Mouse (Mus musculus): Measurements from ENCODE around the gene Phpt1. TPM values are rescaled to one million over a fixed set of nuclear protein-coding genes. Genes with fewer than 3 reads are reported as not detected.
A peak's percentile ranks its signal among the peaks of the same experiment; 100 is the strongest.

Gene Phpt1
- polyA plus RNA-seq, 1 experiment from 2014 or later, result 209 TPM

- Histone ChIP-seq H3K4me3 (ENCODE audit: low read depth, low read length) (peak within 1 kb of the TSS; percentile 100), H3K4me2 (ENCODE audit: low read depth, low read length) (peak within 1 kb of the TSS; percentile 60), H3K9ac (replicated peaks; ENCODE audit: low read depth, low read length) (peak within 1 kb of the TSS; percentile 94), H3K9me3 (ENCODE audit: control insufficient read depth, low read length) (no peaks in the 10 kb centered on the region), H3K4me1 (ENCODE audit: control insufficient read depth, insufficient read depth, low read length) (peaks cover 12% of the 10 kb centered on the region), H3K36me3 (ENCODE audit: control insufficient read depth, insufficient read depth, low read length) (no peaks in the 10 kb centered on the region), H3K27ac (ENCODE audit: low read depth, low read length) (peak within 1 kb of the TSS; percentile 93), H3K27me3 (ENCODE audit: control insufficient read depth, insufficient read depth, low read length) (no peaks in the 10 kb centered on the region)
- peak; percentile 93 for ATAC-seq (ENCODE audit: low read depth)
- WGBS, result under 1% methylated on average over 78 of the region's 80 CpGs
These were observed 33.0 kb upstream of the Phpt1 start, which contains the start of gene Rabl6 for GRCm38 (mm10) chr2:25607761-25608622. Gene Rabl6, minus strand, starts transcription at chr2:25608521.

DNA sequence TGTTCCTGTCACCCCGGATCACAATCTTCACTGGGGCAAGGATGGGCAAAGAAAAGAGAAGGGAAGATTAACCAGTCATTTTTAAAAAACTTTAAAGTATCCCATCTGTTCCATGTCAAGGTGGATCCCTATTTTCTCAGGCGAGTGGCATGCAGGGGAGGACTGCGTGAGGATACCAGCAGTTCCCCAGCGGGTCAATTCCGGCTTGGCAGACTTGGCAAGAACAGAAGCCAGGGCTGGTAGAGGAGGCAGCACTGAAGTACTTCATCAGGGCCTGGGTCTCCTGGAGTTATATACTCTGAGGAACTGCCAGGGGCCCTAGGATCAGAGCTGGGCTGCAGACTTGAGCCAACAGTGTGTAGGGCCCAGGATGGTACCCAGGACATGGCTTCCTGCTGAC lies 27.5 kb upstream of the Phpt1 start:
- no peak overlapping the region for H3K4me3 ChIP-seq (ENCODE audit: low read depth, low read length)
- H3K27me3 ChIP-seq (ENCODE audit: control insufficient read depth, insufficient read depth, low read length), result no peaks in the 10 kb centered on the region
- H3K36me3 ChIP-seq (ENCODE audit: control insufficient read depth, insufficient read depth, low read length), result peaks cover 41% of the 10 kb centered on the region
- no peak overlapping the region for H3K9ac ChIP-seq (replicated peaks; ENCODE audit: low read depth, low read length)
- no peak overlapping the region for H3K27ac ChIP-seq (ENCODE audit: low read depth, low read length)
- WGBS, result 98% methylated on average over 5 of the region's 5 CpGs
- H3K4me1 ChIP-seq (ENCODE audit: control insufficient read depth, insufficient read depth, low read length), result peaks cover 12% of the 10 kb centered on the region
- no peak for ATAC-seq (ENCODE audit: low read depth)
- H3K4me2 ChIP-seq (ENCODE audit: low read depth, low read length), result no peak overlapping the region
- H3K9me3 ChIP-seq (ENCODE audit: control insufficient read depth, low read length), result no peaks in the 10 kb centered on the region

DNA sequence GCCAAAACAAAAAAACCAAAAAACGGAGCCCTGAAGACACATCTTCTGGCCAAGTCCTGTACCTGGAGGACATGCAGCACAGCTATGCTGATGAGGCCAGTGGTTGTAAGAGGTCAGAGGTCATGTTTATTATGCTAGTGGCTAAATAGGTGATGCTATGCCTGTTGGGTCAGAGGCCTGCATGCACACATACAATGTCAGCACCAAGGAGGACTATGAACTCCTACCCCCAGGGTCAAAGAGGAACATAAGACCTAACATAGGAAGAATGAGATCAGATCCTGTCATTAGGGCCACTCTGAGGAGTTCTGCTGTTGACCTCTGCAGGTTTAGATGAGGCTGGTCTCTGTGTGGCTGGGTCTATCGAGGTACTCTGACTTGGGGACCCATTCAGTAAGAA lies 25.0 kb upstream of the Phpt1 start:
- Histone ChIP-seq H3K36me3 (ENCODE audit: control insufficient read depth, insufficient read depth, low read length) (peaks cover 65% of the 10 kb centered on the region), H3K4me2 (ENCODE audit: low read depth, low read length) (no peak overlapping the region), H3K4me3 (ENCODE audit: low read depth, low read length) (no peak overlapping the region), H3K4me1 (ENCODE audit: control insufficient read depth, insufficient read depth, low read length) (no peaks in the 10 kb centered on the region), H3K9ac (replicated peaks; ENCODE audit: low read depth, low read length) (no peak overlapping the region), H3K27me3 (ENCODE audit: control insufficient read depth, insufficient read depth, low read length) (no peaks in the 10 kb centered on the region), H3K9me3 (ENCODE audit: control insufficient read depth, low read length) (no peaks in the 10 kb centered on the region), H3K27ac (ENCODE audit: low read depth, low read length) (no peak overlapping the region)
- no peak for ATAC-seq (ENCODE audit: low read depth)
- 90% methylated on average over 2 of the region's 2 CpGs for WGBS

DNA sequence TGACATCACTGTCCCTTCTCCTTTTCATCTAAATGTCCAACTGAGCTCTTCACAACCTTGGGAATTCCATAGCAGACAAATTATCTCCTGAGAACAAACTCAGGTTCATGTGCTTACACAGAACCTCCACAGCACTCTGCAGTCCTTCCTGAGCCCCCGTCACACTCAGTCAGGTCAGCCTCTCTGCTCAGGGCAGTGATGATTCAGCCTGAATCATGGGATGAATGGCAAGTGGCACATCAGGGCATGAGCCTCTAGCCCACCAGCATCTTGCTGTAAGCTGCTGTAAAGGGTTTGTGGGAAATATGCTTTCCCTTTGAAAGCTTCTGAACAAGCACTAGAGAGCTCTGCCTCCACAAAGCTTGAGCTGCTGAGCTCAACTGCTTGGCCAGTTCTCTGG lies 23.7 kb upstream of the Phpt1 start:
- WGBS, result 93% methylated on average over 1 of the region's 1 CpGs
- Histone ChIP-seq H3K9ac (replicated peaks; ENCODE audit: low read depth, low read length) (no peak overlapping the region), H3K27me3 (ENCODE audit: control insufficient read depth, insufficient read depth, low read length) (no peaks in the 10 kb centered on the region), H3K4me3 (ENCODE audit: low read depth, low read length) (no peak overlapping the region), H3K36me3 (ENCODE audit: control insufficient read depth, insufficient read depth, low read length) (peaks cover 69% of the 10 kb centered on the region), H3K9me3 (ENCODE audit: control insufficient read depth, low read length) (no peaks in the 10 kb centered on the region), H3K4me2 (ENCODE audit: low read depth, low read length) (no peak overlapping the region), H3K27ac (ENCODE audit: low read depth, low read length) (no peak overlapping the region), H3K4me1 (ENCODE audit: control insufficient read depth, insufficient read depth, low read length) (no peaks in the 10 kb centered on the region)
- no peak for ATAC-seq (ENCODE audit: low read depth)

DNA sequence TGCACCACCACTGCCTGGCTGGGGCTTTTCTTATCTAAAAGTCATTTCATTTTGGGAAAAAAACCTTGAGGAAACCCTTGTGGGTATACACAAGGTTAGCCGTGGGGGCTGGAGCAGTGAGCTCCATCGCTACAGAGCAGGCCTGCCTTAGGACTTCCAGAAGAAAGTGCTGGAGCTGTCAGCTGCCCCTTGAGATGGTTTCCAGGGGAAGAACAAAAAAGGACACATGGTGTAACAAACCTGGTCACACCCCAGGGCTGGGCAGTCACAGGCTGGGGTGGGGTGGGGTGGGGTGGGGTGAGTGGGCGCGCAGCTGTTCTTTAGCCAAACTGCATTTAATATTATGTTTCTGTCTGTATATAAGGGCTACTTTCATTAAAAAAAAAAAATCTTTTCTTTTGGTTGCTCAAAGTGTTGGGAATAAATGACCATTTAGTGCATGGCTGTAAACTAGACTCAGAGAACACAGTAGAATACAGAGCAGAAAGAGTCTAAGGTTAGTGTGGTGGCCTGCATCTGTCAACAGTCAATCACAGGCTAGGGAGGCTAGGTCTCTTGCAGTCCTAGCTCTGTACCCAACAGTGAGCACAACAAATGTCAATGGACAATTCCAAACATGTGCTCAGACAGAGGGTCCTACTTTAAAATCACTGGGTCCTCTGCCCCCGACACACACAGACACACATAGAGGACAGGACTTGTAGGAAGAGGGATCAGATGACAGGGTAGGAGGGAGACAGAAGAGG lies 21.9 kb upstream of the Phpt1 start:
- Histone ChIP-seq H3K36me3 (ENCODE audit: control insufficient read depth, insufficient read depth, low read length) (peaks cover 78% of the 10 kb centered on the region), H3K4me3 (ENCODE audit: low read depth, low read length) (no peak overlapping the region), H3K4me2 (ENCODE audit: low read depth, low read length) (no peak overlapping the region), H3K27ac (ENCODE audit: low read depth, low read length) (no peak overlapping the region), H3K9me3 (ENCODE audit: control insufficient read depth, low read length) (no peaks in the 10 kb centered on the region), H3K4me1 (ENCODE audit: control insufficient read depth, insufficient read depth, low read length) (no peaks in the 10 kb centered on the region), H3K9ac (replicated peaks; ENCODE audit: low read depth, low read length) (no peak overlapping the region), H3K27me3 (ENCODE audit: control insufficient read depth, insufficient read depth, low read length) (no peaks in the 10 kb centered on the region)
- no peak for ATAC-seq (ENCODE audit: low read depth)
- WGBS, result 96% methylated on average over 5 of the region's 5 CpGs

- ATAC-seq (ENCODE audit: low read depth), result no peak
- no peaks in the 10 kb centered on the region for H3K9me3 ChIP-seq (ENCODE audit: control insufficient read depth, low read length)
- H3K4me3 ChIP-seq (ENCODE audit: low read depth, low read length), result no peak overlapping the region
- H3K4me1 ChIP-seq (ENCODE audit: control insufficient read depth, insufficient read depth, low read length), result no peaks in the 10 kb centered on the region
- H3K27me3 ChIP-seq (ENCODE audit: control insufficient read depth, insufficient read depth, low read length), result no peaks in the 10 kb centered on the region
- no peak overlapping the region for H3K27ac ChIP-seq (ENCODE audit: low read depth, low read length)
- WGBS, result 92% methylated on average over 2 of the region's 2 CpGs
- H3K36me3 ChIP-seq (ENCODE audit: control insufficient read depth, insufficient read depth, low read length), result peaks cover 53% of the 10 kb centered on the region
- no peak overlapping the region for H3K9ac ChIP-seq (replicated peaks; ENCODE audit: low read depth, low read length)
- H3K4me2 ChIP-seq (ENCODE audit: low read depth, low read length), result no peak overlapping the region
These were observed 16.8 kb upstream of the Phpt1 start for GRCm38 (mm10) chr2:25591863-25592262.

GRCm38 (mm10) chr2:25588227-25588907 lies 13.3 kb upstream of the Phpt1 start:
- no peak for ATAC-seq (ENCODE audit: low read depth)
- no peak overlapping the region for H3K9ac ChIP-seq (replicated peaks; ENCODE audit: low read depth, low read length)
- H3K36me3 ChIP-seq (ENCODE audit: control insufficient read depth, insufficient read depth, low read length), result peaks cover 34% of the 10 kb centered on the region
- H3K27me3 ChIP-seq (ENCODE audit: control insufficient read depth, insufficient read depth, low read length), result no peaks in the 10 kb centered on the region
- no peaks in the 10 kb centered on the region for H3K9me3 ChIP-seq (ENCODE audit: control insufficient read depth, low read length)
- WGBS, result 93% methylated on average over 8 of the region's 8 CpGs
- no peak overlapping the region for H3K4me2 ChIP-seq (ENCODE audit: low read depth, low read length)
- no peak overlapping the region for H3K4me3 ChIP-seq (ENCODE audit: low read depth, low read length)
- no peak overlapping the region for H3K27ac ChIP-seq (ENCODE audit: low read depth, low read length)
- peaks cover under 1% of the 10 kb centered on the region; the same call in 1 of the 2 replicates for H3K4me1 ChIP-seq (ENCODE audit: control insufficient read depth, insufficient read depth, low read length)

GRCm38 (mm10) chr2:25587290-25587689 lies 12.3 kb upstream of the Phpt1 start:
- Histone ChIP-seq H3K27me3 (ENCODE audit: control insufficient read depth, insufficient read depth, low read length) (no peaks in the 10 kb centered on the region), H3K4me3 (ENCODE audit: low read depth, low read length) (no peak overlapping the region), H3K9ac (replicated peaks; ENCODE audit: low read depth, low read length) (no peak overlapping the region), H3K36me3 (ENCODE audit: control insufficient read depth, insufficient read depth, low read length) (peaks cover 28% of the 10 kb centered on the region), H3K4me1 (ENCODE audit: control insufficient read depth, insufficient read depth, low read length) (peaks cover 11% of the 10 kb centered on the region), H3K27ac (ENCODE audit: low read depth, low read length) (no peak overlapping the region), H3K4me2 (ENCODE audit: low read depth, low read length) (no peak overlapping the region), H3K9me3 (ENCODE audit: control insufficient read depth, low read length) (no peaks in the 10 kb centered on the region)
- WGBS, result 98% methylated on average over 8 of the region's 8 CpGs
- no peak for ATAC-seq (ENCODE audit: low read depth)
